Mouse (Mus musculus) midbrain, embryonic 16.5 days (tissue): Measurements from ENCODE around the gene Card14. TPM values are rescaled to one million over a fixed set of nuclear protein-coding genes. Genes with fewer than 3 reads are reported as not detected.
"Not testable (repeated sequence)": the region's sequence is repeated elsewhere in the genome, so short reads cannot be mapped to it uniquely, and the experiment has no call there.

Experiments
- ATAC-seq: fragments of 200-750 bp; cut with Nextera tagmentation; 2 replicates; pipeline ENCODE4 v1.8.0; 2017; ENCODE audit warnings: moderate TSS enrichment
- H3K27ac ChIP-seq: fragments of 300-500 bp; sonication (generic); 2 replicates; pipeline ENCODE4 v1.5.1; 2014; ENCODE audit warnings: mild to moderate bottlenecking, low read length, mixed read lengths
- H3K27me3 ChIP-seq: fragments of 300-500 bp; sonication (generic); 2 replicates; pipeline ENCODE4 v1.6.1; 2014; ENCODE audit warnings: low read depth, low read length, mixed read lengths; ENCODE audit not compliant: control insufficient read depth, insufficient read depth
- H3K36me3 ChIP-seq: fragments of 300-500 bp; sonication (generic); 2 replicates; pipeline ENCODE4 v1.6.1; 2014; ENCODE audit warnings: mild to moderate bottlenecking, low read length, moderate library complexity, mixed read lengths; ENCODE audit not compliant: control insufficient read depth, insufficient read depth
- H3K4me1 ChIP-seq: fragments of 300-500 bp; sonication (generic); 2 replicates; pipeline ENCODE4 v1.6.1; 2014; ENCODE audit warnings: mild to moderate bottlenecking, low read length, mixed read lengths; ENCODE audit not compliant: control insufficient read depth, insufficient read depth
- H3K4me2 ChIP-seq: fragments of 300-500 bp; sonication (generic); 2 replicates; pipeline ENCODE4 v1.6.1; 2014; ENCODE audit warnings: mild to moderate bottlenecking, low read length, mixed read lengths
- H3K4me3 ChIP-seq: fragments of 300-500 bp; sonication (generic); 2 replicates; pipeline ENCODE4 v1.5.1; 2014; ENCODE audit warnings: low read depth, mild to moderate bottlenecking, low read length, moderate library complexity, mixed read lengths
- H3K9ac ChIP-seq: fragments of 300-500 bp; sonication (generic); 2 replicates; pipeline ENCODE4 v1.6.1; 2014; ENCODE audit warnings: low read depth, low read length, mixed read lengths
- H3K9me3 ChIP-seq: fragments of 300-500 bp; sonication (generic); replicated peaks from 2 replicates; pipeline ENCODE4 v1.6.1; 2014; ENCODE audit warnings: mild to moderate bottlenecking, low read length, mixed read lengths; ENCODE audit not compliant: control insufficient read depth, poor library complexity, severe bottlenecking
- WGBS: fragments of 180-500 bp; shearing (Covaris S2); extraction: QIAGEN DNeasy Blood & Tissue Kit; methylation state at CpG from one replicate; pipeline ENCODE4 v1.1.7; 2014; 5-methylcytosine and 5-hydroxymethylcytosine counted together
- polyA plus RNA-seq: library from polyadenylated mRNA; unstranded; fragments of >200 nt; fragmentation: Nextera tagmentation; extraction: Ambion mirVana; gene quantifications from 2 replicates; pipeline ENCODE4 v1.2.1, GENCODE M21; 2015

Card14 gene
- polyA plus RNA-seq, 1 experiment from 2014 or later = 0.38 TPM

DNA sequence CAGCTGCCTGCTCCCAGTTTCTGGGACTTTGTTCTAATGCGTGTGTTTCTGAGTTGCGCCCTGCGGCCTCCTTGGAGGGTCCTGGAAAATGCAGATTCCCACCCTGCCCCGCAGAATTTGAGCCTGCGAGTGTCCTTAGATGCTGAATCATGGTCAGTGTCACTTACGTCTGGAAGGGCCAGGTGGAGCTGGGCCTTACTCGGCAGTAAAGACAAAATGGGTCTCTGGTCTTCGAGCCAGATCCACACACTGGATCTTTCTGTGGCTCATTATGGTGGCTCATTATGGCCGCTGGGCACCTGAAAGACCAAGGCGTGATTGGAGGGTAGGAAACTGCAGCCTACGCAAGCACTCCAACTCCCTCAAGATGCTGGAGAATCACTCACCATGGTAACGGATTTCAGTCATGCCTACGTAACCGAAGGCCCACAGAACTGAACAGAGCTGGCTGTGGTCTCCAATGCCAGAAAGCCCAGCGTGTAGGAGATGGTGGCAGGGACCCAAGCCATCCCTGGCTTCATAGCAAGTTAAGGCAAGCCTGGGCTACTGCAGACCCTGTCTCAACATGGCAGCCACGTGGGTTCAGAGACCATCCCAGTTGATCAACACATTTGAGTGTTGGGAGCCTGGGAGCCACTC, 38.9 kb upstream of the Card14 start:
- Histone ChIP-seq H3K9me3 (no peaks in the 10 kb centered on the region), H3K36me3 (peaks cover 9% of the 10 kb centered on the region), H3K27ac (no peak overlapping the region; the same call in 1 of the 2 replicates), H3K4me1 (peaks cover 23% of the 10 kb centered on the region), H3K9ac (peak overlapping the region; percentile 80), H3K27me3 (no peaks in the 10 kb centered on the region), H3K4me2 (peak overlapping the region; percentile 90), H3K4me3 (peak overlapping the region; percentile 64)
- ATAC-seq = no peak
- 68% methylated on average over 16 of the region's 16 CpGs for WGBS

DNA sequence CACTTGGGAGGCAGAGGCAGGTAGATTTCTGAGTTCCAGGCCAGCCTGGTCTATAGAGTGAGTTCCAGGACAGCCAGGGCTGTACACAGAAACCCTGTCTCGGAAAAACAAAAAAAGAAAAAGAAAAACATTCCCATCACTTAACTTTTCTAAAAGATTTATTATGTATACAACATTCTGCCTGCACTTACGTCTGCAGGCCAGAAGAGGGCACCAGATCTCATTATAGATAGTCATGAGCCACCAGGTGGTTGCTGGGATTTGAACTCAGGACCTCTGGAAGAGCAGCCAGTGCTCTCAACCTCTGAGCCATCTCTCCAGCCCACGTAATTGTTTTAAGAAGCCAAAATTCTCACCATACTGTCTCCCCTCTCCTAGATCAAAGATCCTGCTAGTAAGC, 35.1 kb upstream of the Card14 start:
- not testable (repeated sequence) for ATAC-seq, H3K9me3 ChIP-seq, H3K27me3 ChIP-seq, H3K27ac ChIP-seq, H3K4me3 ChIP-seq, H3K9ac ChIP-seq, H3K4me2 ChIP-seq
- WGBS = 74% methylated on average over 3 of the region's 3 CpGs
- peaks cover 33% of the 10 kb centered on the region for H3K36me3 ChIP-seq
- peaks cover 20% of the 10 kb centered on the region for H3K4me1 ChIP-seq

DNA sequence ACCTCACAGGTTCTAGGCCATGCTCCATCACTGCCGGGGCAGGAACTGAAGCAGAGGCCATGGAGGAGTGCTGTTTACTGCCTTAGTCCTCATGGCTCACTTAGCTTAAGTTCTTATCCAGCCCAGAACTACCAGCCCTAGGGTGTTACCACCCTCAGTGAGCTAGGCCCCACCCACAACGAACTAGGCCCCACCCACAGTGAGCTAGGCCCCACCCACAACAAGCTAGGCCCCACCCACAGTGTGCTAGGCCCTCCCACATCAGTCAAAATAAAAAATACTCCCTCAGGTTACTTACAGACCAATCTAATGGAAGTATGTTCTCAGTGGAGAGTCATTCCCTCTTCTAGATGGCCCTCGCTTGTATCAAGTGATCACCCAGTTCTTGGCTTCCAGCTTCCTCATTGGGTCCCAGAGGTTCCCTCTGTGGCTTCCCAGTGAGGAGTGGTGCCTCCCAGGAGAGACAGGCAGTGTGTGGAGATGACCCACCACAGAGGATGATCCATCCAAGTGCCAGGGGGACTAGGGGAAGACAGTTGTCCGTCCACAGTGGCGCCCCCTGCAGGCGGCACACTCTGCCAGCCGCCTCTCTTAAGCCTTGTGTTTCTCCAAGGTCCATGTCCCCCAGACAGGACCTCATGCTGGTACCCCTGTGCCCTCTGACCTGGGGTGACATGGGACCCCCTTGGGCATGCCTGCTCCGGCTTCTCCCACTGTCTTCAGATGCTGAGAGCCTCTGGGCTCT, 34.2 kb upstream of the Card14 start:
- Histone ChIP-seq H3K9me3 (no peaks in the 10 kb centered on the region), H3K4me3 (no peak overlapping the region), H3K4me2 (no peak overlapping the region), H3K9ac (no peak overlapping the region), H3K36me3 (peaks cover 33% of the 10 kb centered on the region), H3K27ac (no peak overlapping the region), H3K27me3 (no peaks in the 10 kb centered on the region), H3K4me1 (peaks cover 16% of the 10 kb centered on the region)
- no peak for ATAC-seq
- 89% methylated on average over 8 of the region's 8 CpGs for WGBS

DNA sequence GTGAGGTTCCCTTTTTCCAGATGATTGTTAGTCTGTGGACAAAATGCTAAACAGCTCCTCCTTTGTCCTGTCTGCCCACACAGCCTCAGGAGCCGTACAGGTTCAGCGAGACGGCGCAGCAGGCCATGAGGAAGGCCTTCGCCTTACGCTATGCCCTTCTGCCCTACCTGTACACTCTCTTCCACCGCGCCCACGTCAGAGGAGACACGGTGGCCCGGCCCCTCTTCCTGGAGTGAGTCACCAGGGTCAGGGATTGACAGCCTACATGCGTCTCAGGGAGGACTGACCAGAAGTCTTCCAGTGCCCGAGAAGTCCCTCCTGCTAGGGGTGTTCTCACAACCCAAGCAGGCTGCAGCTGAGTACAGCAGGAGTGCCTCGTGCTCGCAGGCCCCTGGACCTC, 26.5 kb upstream of the Card14 start:
- no peak overlapping the region for H3K4me2 ChIP-seq
- H3K9me3 ChIP-seq = no peaks in the 10 kb centered on the region
- H3K27ac ChIP-seq = no peak overlapping the region
- 83% methylated on average over 15 of the region's 15 CpGs for WGBS
- no peaks in the 10 kb centered on the region for H3K27me3 ChIP-seq
- H3K9ac ChIP-seq = no peak overlapping the region
- H3K4me3 ChIP-seq = no peak overlapping the region
- peaks cover 29% of the 10 kb centered on the region for H3K36me3 ChIP-seq
- H3K4me1 ChIP-seq = no peaks in the 10 kb centered on the region
- ATAC-seq = no peak

DNA sequence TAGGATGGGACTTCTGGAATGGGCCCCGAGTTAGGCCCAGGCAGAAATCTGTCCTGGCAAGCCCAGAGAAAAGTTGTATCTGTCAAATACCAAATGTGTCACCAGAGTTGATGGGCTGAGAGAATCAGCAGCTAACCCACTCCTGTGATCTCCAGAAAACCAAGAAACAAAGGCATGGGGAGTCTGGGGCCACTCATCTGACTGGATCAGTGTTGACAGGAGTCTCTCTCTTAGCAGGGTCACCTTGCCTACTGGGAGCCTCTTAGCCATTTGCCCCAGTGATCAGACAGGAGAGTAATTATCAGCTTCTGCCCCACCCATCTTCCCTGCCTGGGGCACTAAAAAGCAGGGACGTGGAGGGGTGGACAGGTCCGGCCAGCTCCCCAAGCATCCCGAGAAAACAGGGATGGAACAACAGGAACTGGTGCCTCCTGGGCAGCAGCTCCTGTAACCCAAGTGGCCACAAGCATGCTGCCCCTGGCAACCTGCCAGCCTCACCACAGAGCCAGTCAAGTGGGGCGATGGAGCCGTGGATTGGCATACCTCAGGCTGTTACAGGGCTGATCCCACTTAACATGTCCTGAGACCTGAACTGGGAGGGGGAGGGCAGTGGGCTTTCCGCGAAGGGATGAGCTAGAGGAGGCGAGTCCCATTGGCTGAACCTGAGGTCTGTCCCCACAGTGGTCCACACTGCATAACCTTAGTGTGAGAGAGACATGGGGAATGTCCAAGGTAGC, 21.6 kb upstream of the Card14 start:
- Histone ChIP-seq H3K4me1 (no peaks in the 10 kb centered on the region), H3K4me2 (no peak overlapping the region), H3K4me3 (no peak overlapping the region), H3K27me3 (no peaks in the 10 kb centered on the region), H3K36me3 (peaks cover 33% of the 10 kb centered on the region), H3K9ac (no peak overlapping the region), H3K27ac (no peak overlapping the region), H3K9me3 (no peaks in the 10 kb centered on the region)
- 64% methylated on average over 9 of the region's 9 CpGs for WGBS
- no peak for ATAC-seq

DNA sequence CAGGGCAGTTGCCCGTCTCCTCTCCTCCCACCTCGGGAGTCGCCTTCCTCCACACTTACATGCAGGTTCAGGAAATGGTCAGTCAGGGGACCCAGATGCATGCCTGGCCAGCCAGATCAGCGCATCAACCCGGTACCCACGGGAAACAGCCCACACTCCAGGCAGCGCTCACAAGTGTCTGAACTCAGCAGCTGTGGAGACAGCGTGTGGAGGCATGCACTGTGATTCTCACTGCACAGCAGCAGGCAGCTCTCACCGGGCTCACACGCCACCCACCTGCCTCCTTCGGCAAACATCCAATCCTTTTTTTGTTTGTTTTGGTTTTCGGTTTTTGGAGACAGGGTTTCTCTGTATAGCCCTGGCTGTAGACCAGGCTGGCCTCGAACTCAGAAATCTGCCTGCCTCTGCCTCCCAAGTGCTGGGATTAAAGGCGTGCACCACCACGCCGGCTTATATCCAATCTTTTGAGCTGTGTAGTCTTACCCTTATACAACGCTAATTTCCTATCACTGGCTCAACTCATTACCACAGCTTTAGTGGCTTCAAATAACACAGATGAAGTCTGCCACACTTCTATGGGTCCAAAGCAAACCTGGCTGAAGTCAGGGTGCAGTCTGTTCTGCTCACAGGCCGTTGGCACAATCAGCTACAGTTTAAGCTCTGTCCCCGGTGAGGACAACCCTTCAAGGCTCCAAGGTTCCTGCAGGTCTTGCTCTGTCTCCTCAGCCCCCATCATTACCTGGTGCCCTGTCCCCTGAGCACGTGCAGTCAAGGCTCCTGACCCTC, 20.2 kb upstream of the Card14 start:
- Histone ChIP-seq H3K4me3 (no peak overlapping the region), H3K36me3 (peaks cover 44% of the 10 kb centered on the region), H3K4me1 (no peaks in the 10 kb centered on the region), H3K9ac (no peak overlapping the region), H3K9me3 (no peaks in the 10 kb centered on the region), H3K27ac (no peak overlapping the region), H3K27me3 (no peaks in the 10 kb centered on the region), H3K4me2 (no peak overlapping the region)
- 90% methylated on average over 20 of the region's 20 CpGs for WGBS
- ATAC-seq = no peak

DNA sequence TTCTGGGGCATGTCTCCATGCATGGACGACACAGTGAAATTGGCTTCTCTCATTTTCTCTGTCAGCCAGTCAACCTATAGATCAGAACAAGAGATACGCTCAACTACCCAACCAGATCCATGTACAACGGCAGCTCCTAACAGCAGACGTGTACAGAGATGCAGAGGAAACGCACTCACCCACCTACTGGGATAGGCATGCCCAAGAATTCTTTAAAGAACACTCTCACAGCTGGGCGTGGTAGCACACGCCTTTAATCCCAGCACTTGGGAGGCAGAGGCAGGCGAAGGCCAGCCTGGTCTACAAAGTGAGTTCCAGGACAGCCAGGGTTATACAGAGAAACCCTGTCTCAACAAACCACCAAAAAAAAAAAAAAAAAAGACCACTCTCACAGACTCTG, 14.7 kb upstream of the Card14 start:
- WGBS = 96% methylated on average over 8 of the region's 8 CpGs
- not testable (repeated sequence) for H3K4me3 ChIP-seq, H3K9me3 ChIP-seq

DNA sequence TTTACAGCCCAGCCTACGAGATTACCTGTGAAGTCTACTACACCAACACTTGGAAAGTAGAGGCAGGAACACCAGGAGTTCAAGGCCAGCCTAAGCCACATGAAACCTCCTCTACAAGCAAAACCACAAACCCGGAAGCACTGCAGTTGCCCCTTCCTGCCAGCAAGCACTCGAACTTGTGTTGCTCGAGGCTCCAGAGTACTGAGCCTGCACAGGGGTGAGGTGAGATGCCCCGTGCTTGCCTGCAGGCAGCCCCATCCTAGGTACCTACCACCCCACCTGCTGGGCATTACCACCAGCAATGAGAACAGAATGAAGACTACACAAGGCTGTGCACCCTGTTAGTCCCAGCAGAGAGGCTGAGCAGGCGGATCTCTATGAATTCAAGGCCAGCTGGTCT, 9.6 kb upstream of the Card14 start:
- H3K9me3 ChIP-seq = no peaks in the 10 kb centered on the region
- WGBS = 90% methylated on average over 6 of the region's 6 CpGs
- no peak overlapping the region for H3K9ac ChIP-seq
- H3K4me3 ChIP-seq = no peak overlapping the region
- ATAC-seq = no peak
- H3K27me3 ChIP-seq = no peaks in the 10 kb centered on the region
- H3K27ac ChIP-seq = no peak overlapping the region
- peaks cover 31% of the 10 kb centered on the region for H3K36me3 ChIP-seq
- H3K4me1 ChIP-seq = peaks cover 13% of the 10 kb centered on the region
- no peak overlapping the region for H3K4me2 ChIP-seq

More for the DNA sequence above, 14.7 kb upstream of the Card14 start:
- not testable (repeated sequence) for H3K27me3 ChIP-seq, H3K4me2 ChIP-seq, ATAC-seq, H3K9ac ChIP-seq, H3K27ac ChIP-seq, H3K4me1 ChIP-seq
- H3K36me3 ChIP-seq = peaks cover 63% of the 10 kb centered on the region
